Mouse (Mus musculus) embryonic facial prominence, embryonic 13.5 days (tissue): Measurements from ENCODE around the gene Skp2. TPM values are rescaled to one million over a fixed set of nuclear protein-coding genes. Genes with fewer than 3 reads are reported as not detected.
A peak's percentile ranks its signal among the peaks of the same experiment; 100 is the strongest.

Experiments
- ATAC-seq: fragments of 200-750 bp; cut with Nextera tagmentation; 2 replicates; pipeline ENCODE4 v1.8.0; 2017; ENCODE audit warnings: low read depth; ENCODE audit not compliant: insufficient number of reproducible peaks, insufficient read depth, low FRiP score, low TSS enrichment
- H3K27ac ChIP-seq: fragments of 300-500 bp; sonication (generic); 2 replicates; pipeline ENCODE4 v1.5.1; 2015; ENCODE audit warnings: moderate library complexity, mild to moderate bottlenecking, inconsistent platforms
- H3K27me3 ChIP-seq: fragments of 300-500 bp; sonication (generic); 2 replicates; pipeline ENCODE4 v1.6.1; 2015; ENCODE audit warnings: mild to moderate bottlenecking, inconsistent platforms
- H3K36me3 ChIP-seq: fragments of 300-500 bp; sonication (generic); 2 replicates; pipeline ENCODE4 v1.6.1; 2015; ENCODE audit warnings: mild to moderate bottlenecking, inconsistent platforms
- H3K4me1 ChIP-seq: fragments of 300-500 bp; sonication (generic); 2 replicates; pipeline ENCODE4 v1.6.1; 2015; ENCODE audit warnings: inconsistent platforms
- H3K4me2 ChIP-seq: fragments of 300-500 bp; sonication (generic); 2 replicates; pipeline ENCODE4 v1.6.1; 2015; ENCODE audit warnings: moderate library complexity, mild to moderate bottlenecking, inconsistent platforms
- H3K4me3 ChIP-seq: fragments of 300-500 bp; sonication (generic); 2 replicates; pipeline ENCODE4 v1.5.1; 2015; ENCODE audit warnings: mild to moderate bottlenecking, inconsistent platforms
- H3K9ac ChIP-seq: fragments of 300-500 bp; sonication (generic); 2 replicates; pipeline ENCODE4 v1.6.1; 2015; ENCODE audit warnings: mild to moderate bottlenecking, inconsistent platforms
- H3K9me3 ChIP-seq: fragments of 300-500 bp; sonication (generic); 2 replicates; pipeline ENCODE4 v1.6.1; 2016; ENCODE audit warnings: inconsistent platforms
- WGBS: fragments of 180-500 bp; shearing (Covaris S2); methylation state at CpG from one replicate; pipeline ENCODE4 v1.1.7; 2015; ENCODE audit warnings: mixed read lengths; 5-methylcytosine and 5-hydroxymethylcytosine counted together
- polyA plus RNA-seq: library from polyadenylated mRNA; unstranded; fragments of >200 nt; fragmentation: Nextera tagmentation; extraction: Ambion mirVana; gene quantifications from 2 replicates; pipeline ENCODE4 v1.2.1, GENCODE M21; 2015

Gene Skp2
- polyA plus RNA-seq, 1 experiment from 2014 or later = 96.8 TPM

GRCm38 (mm10) chr15:9111648-9112047 is 43.6 kb downstream of the Skp2 start:
- no peak overlapping the region for H3K27ac ChIP-seq
- H3K36me3 ChIP-seq = peaks cover 64% of the 10 kb centered on the region
- H3K9me3 ChIP-seq = no peaks in the 10 kb centered on the region
- no peak overlapping the region for H3K4me2 ChIP-seq
- H3K4me3 ChIP-seq = no peak overlapping the region
- H3K9ac ChIP-seq = no peak overlapping the region
- H3K27me3 ChIP-seq = no peaks in the 10 kb centered on the region
- ATAC-seq = no peak
- H3K4me1 ChIP-seq = peaks cover 3% of the 10 kb centered on the region; the same call in 1 of the 2 replicates
- WGBS = 82% methylated on average over 3 of the region's 3 CpGs

GRCm38 (mm10) chr15:9110526-9111347 is 44.5 kb downstream of the Skp2 start:
- H3K4me3 ChIP-seq = no peak overlapping the region
- peaks cover 63% of the 10 kb centered on the region for H3K36me3 ChIP-seq
- no peaks in the 10 kb centered on the region for H3K27me3 ChIP-seq
- WGBS = 76% methylated on average over 6 of the region's 6 CpGs
- peaks cover 3% of the 10 kb centered on the region; the same call in 1 of the 2 replicates for H3K4me1 ChIP-seq
- H3K9ac ChIP-seq = no peak overlapping the region
- H3K9me3 ChIP-seq = no peaks in the 10 kb centered on the region
- H3K27ac ChIP-seq = no peak overlapping the region
- H3K4me2 ChIP-seq = no peak overlapping the region
- ATAC-seq = no peak

GRCm38 (mm10) chr15:9106303-9107074 is 48.7 kb downstream of the Skp2 start:
- no peak overlapping the region for H3K9ac ChIP-seq
- H3K9me3 ChIP-seq = no peaks in the 10 kb centered on the region
- peaks cover 57% of the 10 kb centered on the region for H3K36me3 ChIP-seq
- H3K4me2 ChIP-seq = no peak overlapping the region
- no peak overlapping the region for H3K27ac ChIP-seq
- no peak for ATAC-seq
- H3K27me3 ChIP-seq = no peaks in the 10 kb centered on the region
- WGBS = 92% methylated on average over 13 of the region's 13 CpGs
- no peaks in the 10 kb centered on the region for H3K4me1 ChIP-seq
- no peak overlapping the region for H3K4me3 ChIP-seq

GRCm38 (mm10) chr15:9100446-9101077 is 54.7 kb downstream of the Skp2 start:
- Histone ChIP-seq H3K36me3 (peaks cover 72% of the 10 kb centered on the region), H3K27ac (no peak overlapping the region), H3K4me2 (no peak overlapping the region), H3K9ac (no peak overlapping the region), H3K27me3 (no peaks in the 10 kb centered on the region), H3K4me1 (no peaks in the 10 kb centered on the region), H3K4me3 (no peak overlapping the region), H3K9me3 (no peaks in the 10 kb centered on the region)
- no peak for ATAC-seq
- 89% methylated on average over 10 of the region's 10 CpGs for WGBS

GRCm38 (mm10) chr15:9096865-9097264 is 58.4 kb downstream of the Skp2 start:
- no peak for ATAC-seq
- H3K36me3 ChIP-seq = peaks cover 69% of the 10 kb centered on the region
- H3K9ac ChIP-seq = no peak overlapping the region
- no peaks in the 10 kb centered on the region for H3K27me3 ChIP-seq
- H3K9me3 ChIP-seq = no peaks in the 10 kb centered on the region
- H3K4me2 ChIP-seq = no peak overlapping the region
- no peak overlapping the region for H3K4me3 ChIP-seq
- 93% methylated on average over 4 of the region's 4 CpGs for WGBS
- no peak overlapping the region for H3K27ac ChIP-seq
- peaks cover 9% of the 10 kb centered on the region for H3K4me1 ChIP-seq

- Histone ChIP-seq H3K27me3 (no peaks in the 10 kb centered on the region), H3K9me3 (no peaks in the 10 kb centered on the region), H3K9ac (no peak overlapping the region), H3K4me2 (peak overlapping the region; percentile 43), H3K4me1 (peaks cover 9% of the 10 kb centered on the region), H3K27ac (no peak overlapping the region), H3K4me3 (no peak overlapping the region), H3K36me3 (peaks cover 59% of the 10 kb centered on the region)
- peak; percentile 72; the same call in 1 of the 2 replicates for ATAC-seq
- WGBS = 14% methylated on average over 13 of the region's 13 CpGs
These were observed 60.9 kb downstream of the Skp2 start for GRCm38 (mm10) chr15:9094366-9094750.

GRCm38 (mm10) chr15:9093598-9094365 is 61.4 kb downstream of the Skp2 start:
- Histone ChIP-seq H3K4me2 (peak overlapping the region; percentile 43), H3K9ac (no peak overlapping the region), H3K4me1 (peaks cover 9% of the 10 kb centered on the region), H3K27ac (no peak overlapping the region), H3K9me3 (no peaks in the 10 kb centered on the region), H3K27me3 (no peaks in the 10 kb centered on the region), H3K4me3 (no peak overlapping the region), H3K36me3 (peaks cover 55% of the 10 kb centered on the region)
- 65% methylated on average over 11 of the region's 11 CpGs for WGBS
- no peak for ATAC-seq

GRCm38 (mm10) chr15:9090662-9091061 is 64.6 kb downstream of the Skp2 start:
- Histone ChIP-seq H3K27me3 (no peaks in the 10 kb centered on the region), H3K4me1 (peaks cover 9% of the 10 kb centered on the region), H3K27ac (no peak overlapping the region), H3K9me3 (no peaks in the 10 kb centered on the region), H3K4me2 (no peak overlapping the region), H3K36me3 (peaks cover 63% of the 10 kb centered on the region), H3K9ac (no peak overlapping the region), H3K4me3 (no peak overlapping the region)
- WGBS = 91% methylated on average over 5 of the region's 5 CpGs
- no peak for ATAC-seq

GRCm38 (mm10) chr15:9089136-9089720 is 66.0 kb downstream of the Skp2 start:
- no peak overlapping the region for H3K4me2 ChIP-seq
- H3K9me3 ChIP-seq = no peaks in the 10 kb centered on the region
- H3K36me3 ChIP-seq = peaks cover 69% of the 10 kb centered on the region
- no peak overlapping the region for H3K4me3 ChIP-seq
- no peak overlapping the region for H3K27ac ChIP-seq
- no peak for ATAC-seq
- no peak overlapping the region for H3K9ac ChIP-seq
- H3K27me3 ChIP-seq = no peaks in the 10 kb centered on the region
- WGBS = 16% methylated on average over 2 of the region's 2 CpGs
- peaks cover 4% of the 10 kb centered on the region for H3K4me1 ChIP-seq

- Histone ChIP-seq H3K36me3 (peaks cover 66% of the 10 kb centered on the region), H3K4me3 (no peak overlapping the region), H3K27ac (no peak overlapping the region), H3K9me3 (no peaks in the 10 kb centered on the region), H3K4me2 (no peak overlapping the region), H3K9ac (no peak overlapping the region), H3K4me1 (no peaks in the 10 kb centered on the region), H3K27me3 (no peaks in the 10 kb centered on the region)
- 59% methylated on average over 8 of the region's 8 CpGs for WGBS
- no peak for ATAC-seq
These were observed 66.5 kb downstream of the Skp2 start for GRCm38 (mm10) chr15:9088683-9089072.
